Mouse (Mus musculus) left cerebral cortex, postnatal 25 days (tissue): ENCODE measurements around the gene Tram2. TPM values are rescaled to one million over a fixed set of nuclear protein-coding genes. Genes with fewer than 3 reads are reported as not detected.

Source experiments
- DNase-seq, 2 experiments: peaks; one replicate each; pipeline ENCODE4 v3.0.0; 2022; ENCODE audit warnings: low spot score in 2 of 2, mixed read lengths in 1 of 2
- intact Hi-C: fragments of 180-260 bp; cut with DNase I; formaldehyde crosslinking; loops from one replicate; pipeline ENCODE4 v1.15.1; 2025
- total RNA-seq, 2 experiments: library from RNA; stranded (reverse); gene quantifications; 2 replicates each; pipeline ENCODE4 v1.2.3; 2021

Gene Tram2
- total RNA-seq, 2 experiments from 2014 or later = 1.2 to 1.8 TPM

- intact Hi-C loops = no loop called here
- no peak for DNase-seq
Observed at GRCm38 (mm10) chr1:20989461-20990083, 89.5 kb downstream of the Tram2 start.

- DNase-seq = no peak
- intact Hi-C loops = no loop called here
Observed at GRCm38 (mm10) chr1:20986378-20987056, 92.5 kb downstream of the Tram2 start.

- intact Hi-C loops = no loop called here
- DNase-seq = no peak
Observed at GRCm38 (mm10) chr1:20984582-20984981, 94.4 kb downstream of the Tram2 start.

GRCm38 (mm10) chr1:20984103-20984502 is 94.9 kb downstream of the Tram2 start:
- no peak for DNase-seq

GRCm38 (mm10) chr1:20981764-20982163 is 97.3 kb downstream of the Tram2 start:
- no peak for DNase-seq
- intact Hi-C loops = no loop called here

More at GRCm38 (mm10) chr1:20984103-20984502, 94.9 kb downstream of the Tram2 start:
- intact Hi-C loops = no loop called here

GRCm38 (mm10) chr1:20980553-20980952 is 98.5 kb downstream of the Tram2 start:
- intact Hi-C loops = no loop called here

GRCm38 (mm10) chr1:20974341-20975135 is 104.5 kb downstream of the Tram2 start:
- no peak for DNase-seq
- intact Hi-C loops = no loop called here

More at GRCm38 (mm10) chr1:20980553-20980952, 98.5 kb downstream of the Tram2 start:
- DNase-seq = no peak

GRCm38 (mm10) chr1:20973389-20973788 is 105.6 kb downstream of the Tram2 start:
- intact Hi-C loops = no loop called here
- no peak for DNase-seq

- DNase-seq = no peak
- intact Hi-C loops = no loop called here
Observed at GRCm38 (mm10) chr1:20969642-20970041, 109.4 kb downstream of the Tram2 start.

- no peak for DNase-seq
- intact Hi-C loops = loop anchor here (10.0 kb wide), 1 partner anchor 120 kb away; the partner anchor contains the start of gene Tram2
Observed at GRCm38 (mm10) chr1:20954876-20955275, 124.2 kb downstream of the Tram2 start.

GRCm38 (mm10) chr1:20951799-20952198 is 127.2 kb downstream of the Tram2 start:
- intact Hi-C loops = loop anchor here (10.0 kb wide), 1 partner anchor 123 kb away; the partner anchor contains the start of gene Tram2
- no peak for DNase-seq

GRCm38 (mm10) chr1:20951300-20951763 is 127.7 kb downstream of the Tram2 start, which contains the start of gene Efhc1:
TSS of gene Efhc1 (plus strand) at chr1:20951626.
- intact Hi-C loops = loop anchor here (10.0 kb wide), 1 partner anchor 123 kb away; the partner anchor contains the start of gene Tram2
- peak; percentile 93 to 97 for DNase-seq

Other genes starting within 250 kb of the Tram2 start
- 100 to 1,000 TPM; 116 to 117 TPM for gene Paqr8, start 188.6 kb downstream of the Tram2 start, total RNA-seq
- 1 to 10 TPM in 1 of 2 experiments, under 1 TPM in 1; 0.80 to 1.8 TPM for gene Efhc1, start 127.6 kb downstream of the Tram2 start, total RNA-seq
- gene Tmem14a, start 139.3 kb upstream of the Tram2 start, total RNA-seq = 10 to 100 TPM; 44.2 to 49.1 TPM
- gene Gsta3, start 161.4 kb upstream of the Tram2 start, total RNA-seq = 1 to 10 TPM; 1.1 to 1.2 TPM